ENCODE assay signal across 9 mouse cellular contexts in genomic region chr10:58396600-58396999, GRCm38 (mm10). TPM values are rescaled to one million over a fixed set of nuclear protein-coding genes. Genes with fewer than 3 reads are reported as not detected.
A peak's percentile ranks its signal among the peaks of the same experiment; 100 is the strongest.
DNase-seq lines count a peak whose midpoint lies in the region; ATAC-seq lines count a peak whose summit lies in the region.
"Had no signal": no experiment of that assay in that cellular context is flagged by ENCODE, and none has a peak within 500 bp of the region (broad histone marks: within the 10 kb centered on the region; RNA-seq: fewer than 3 reads in every experiment).

No protein-coding gene starts in this region.

- H3K4me2 ChIP-seq in heart, embryonic 12.5 days, result peak overlapping the region; percentile 64

- H3K9me3 ChIP-seq in heart, embryonic 12.5 days (replicated peaks), result no peaks in the 10 kb centered on the region
- H3K9me3 ChIP-seq in midbrain, embryonic 10.5 days (replicated peaks), result no peaks in the 10 kb centered on the region

- peak overlapping the region; percentile 67 for H3K9ac ChIP-seq in heart, embryonic 12.5 days

- peak overlapping the region; percentile 95 for H3K27ac ChIP-seq in heart, embryonic 12.5 days (ENCODE audit: poor library complexity, severe bottlenecking)
- no peak overlapping the region for H3K27ac ChIP-seq in midbrain, embryonic 10.5 days (replicated peaks)

- no peaks in the 10 kb centered on the region for H3K27me3 ChIP-seq in heart, embryonic 12.5 days (replicated peaks)
- H3K27me3 ChIP-seq in midbrain, embryonic 10.5 days (ENCODE audit: low read depth, poor library complexity, severe bottlenecking), result no peaks in the 10 kb centered on the region

- peaks cover 62% of the 10 kb centered on the region for H3K4me1 ChIP-seq in heart, embryonic 12.5 days (replicated peaks)
- no peaks in the 10 kb centered on the region for H3K4me1 ChIP-seq in midbrain, embryonic 10.5 days

- 20% methylated on average over 3 of the region's 3 CpGs for WGBS in heart, embryonic 12.5 days
- 95% methylated on average over 3 of the region's 3 CpGs for WGBS in midbrain, embryonic 10.5 days

- DNase-seq in heart, adult 11 months, result peak; percentile 93
- DNase-seq in heart, postnatal 25 days (ENCODE audit: low spot score), result no peak
- peak; percentile 22 for DNase-seq in 3T3-L1 (ENCODE audit: low read depth, low spot score)
- peak; percentile 79 for DNase-seq in cerebellum, adult 11-12 months
- DNase-seq in spleen, postnatal 14 days (ENCODE audit: low spot score in 2 of 2), result no peak
- DNase-seq in midbrain, embryonic 10.5 days (ENCODE audit: low spot score), result no peak
- DNase-seq: right cerebral cortex, adult 18-20 months had no signal

- ATAC-seq in heart, embryonic 12.5 days (ENCODE audit: insufficient number of reproducible peaks, low FRiP score), result no peak
- no peak for ATAC-seq in frontal cortex, adult (ENCODE audit: low TSS enrichment)

- peak overlapping the region; percentile 35 for H3K4me3 ChIP-seq in heart, embryonic 12.5 days
- H3K4me3 ChIP-seq in midbrain, embryonic 10.5 days, result no peak overlapping the region

- H3K36me3 ChIP-seq in heart, embryonic 12.5 days, result peaks cover 21% of the 10 kb centered on the region
- peaks cover 15% of the 10 kb centered on the region for H3K36me3 ChIP-seq in midbrain, embryonic 10.5 days

- intact Hi-C loops in heart, postnatal 25 days (cut with DNase I), result no loop called here

RNA-seq across cellular contexts. Expression of gene Ranbp2, which starts 50.1 kb away (rescaled TPM):
- 10 to 100 TPM; 43.9 to 50.9 TPM for total RNA-seq in heart, postnatal 25 days (2021)
- 25.6 and 25.8 TPM in 2 replicates for polyA plus RNA-seq in heart, embryonic 12.5 days (2016; fragmentation: Nextera tagmentation; extraction: Ambion mirVana)
- 23.9 and 27.2 TPM in 2 replicates for polyA plus RNA-seq in midbrain, embryonic 10.5 days (2016; fragmentation: Nextera tagmentation; extraction: Ambion mirVana)

Comparison
In these comparisons a context has a peak if more than half of its experiments do, and no peak if none do; other contexts are left out.
1. DNase-seq: peak in heart, adult 11 months (single experiment), 3T3-L1 (single experiment) and cerebellum, adult 11-12 months (single experiment); none in heart, postnatal 25 days (single experiment), spleen, postnatal 14 days (0 of 2) and midbrain, embryonic 10.5 days (single experiment).